Mouse (Mus musculus) myocyte (in vitro differentiated cells): ENCODE results near the gene Ank. TPM values are rescaled to one million over a fixed set of nuclear protein-coding genes. Genes with fewer than 3 reads are reported as not detected.
A peak's percentile ranks its signal among the peaks of the same experiment; 100 is the strongest.

Source experiments
- H3K27me3 ChIP-seq: one replicate; pipeline ENCODE4 v1.6.1; 2011; ENCODE audit not compliant: control insufficient read depth, insufficient read depth, insufficient read length
- H3K36me3 ChIP-seq: one replicate; pipeline ENCODE4 v1.6.1; 2011; ENCODE audit not compliant: control insufficient read depth, insufficient read depth
- H3K4me2 ChIP-seq: one replicate; pipeline ENCODE4 v1.6.1; 2011; ENCODE audit warnings: low read depth, control low read depth
- H3K4me3 ChIP-seq: one replicate; pipeline ENCODE4 v1.5.1; 2011; ENCODE audit warnings: mild to moderate bottlenecking, control low read depth, moderate library complexity
- H3K79me2 ChIP-seq: one replicate; pipeline ENCODE4 v1.6.1; 2011; ENCODE audit not compliant: control insufficient read depth, insufficient read depth
- H3ac ChIP-seq: one replicate; pipeline ENCODE4 v1.6.1; 2011; ENCODE audit not compliant: control insufficient read depth, insufficient read length
- CEBPB ChIP-seq: IDR thresholded peaks from 2 replicates; pipeline ENCODE4 v1.6.1; 2011; ENCODE audit warnings: mild to moderate bottlenecking, moderate library complexity; ENCODE audit not compliant: poor library complexity, insufficient read depth, severe bottlenecking
- E2F4 ChIP-seq: IDR thresholded peaks from one replicate; pipeline ENCODE4 v1.6.1; 2011; ENCODE audit warnings: mild to moderate bottlenecking, control low read depth, moderate library complexity; ENCODE audit not compliant: insufficient read depth
- MAX ChIP-seq: IDR thresholded peaks from one replicate; pipeline ENCODE4 v1.6.1; 2011; ENCODE audit warnings: low read depth, mild to moderate bottlenecking, control low read depth
- MYOD1 ChIP-seq, 3 experiments: IDR thresholded peaks; one replicate each; pipeline ENCODE4 v1.6.1; 2011; ENCODE audit warnings: control low read depth in 2 of 3, low read depth in 2 of 3, mild to moderate bottlenecking in 2 of 3, moderate library complexity in 1 of 3; ENCODE audit not compliant: insufficient read length in 2 of 3, control insufficient read depth in 1 of 3
- MYOG ChIP-seq, 3 experiments: IDR thresholded peaks; one replicate each; pipeline ENCODE4 v1.6.1; 2011; ENCODE audit warnings: control low read depth in 2 of 3, low read depth in 2 of 3, mild to moderate bottlenecking in 2 of 3; ENCODE audit not compliant: insufficient read length in 2 of 3, control insufficient read depth in 1 of 3, insufficient read depth in 1 of 3
- POLR2A ChIP-seq: IDR thresholded peaks from one replicate; pipeline ENCODE4 v1.6.1; 2011; ENCODE audit warnings: low read depth, mild to moderate bottlenecking, control low read depth, moderate library complexity; ENCODE audit not compliant: insufficient read length
- POLR2AphosphoS2 ChIP-seq: IDR thresholded peaks from one replicate; pipeline ENCODE4 v1.6.1; 2011; ENCODE audit warnings: low read depth, control low read depth; ENCODE audit not compliant: insufficient read length
- REST ChIP-seq: IDR thresholded peaks from one replicate; pipeline ENCODE4 v1.6.1; 2011; ENCODE audit warnings: mild to moderate bottlenecking, control low read depth, moderate library complexity; ENCODE audit not compliant: insufficient read depth, insufficient read length
- SRF ChIP-seq: IDR thresholded peaks from one replicate; pipeline ENCODE4 v1.6.1; 2011; ENCODE audit warnings: low read depth; ENCODE audit not compliant: control insufficient read depth, insufficient read length
- TCF12 ChIP-seq: IDR thresholded peaks from one replicate; pipeline ENCODE4 v1.6.1; 2011; ENCODE audit warnings: mild to moderate bottlenecking, control low read depth; ENCODE audit not compliant: poor library complexity, insufficient read depth, severe bottlenecking
- TCF3 ChIP-seq: IDR thresholded peaks from one replicate; pipeline ENCODE4 v1.6.1; 2011; ENCODE audit warnings: low read depth, control low read depth; ENCODE audit not compliant: insufficient read length
- USF1 ChIP-seq: IDR thresholded peaks from one replicate; pipeline ENCODE4 v1.6.1; 2011; ENCODE audit warnings: low read depth, mild to moderate bottlenecking, control low read depth, moderate library complexity
- polyA plus RNA-seq: library from polyadenylated mRNA; unstranded; fragments of >200 nt; fragmentation: generic; extraction: Trizol; gene quantifications from one replicate; pipeline ENCODE4 v1.2.1, GENCODE M21; 2012; ENCODE audit warnings: missing spikeins

Ank gene
- polyA plus RNA-seq, 1 experiment, result 103 TPM

DNA sequence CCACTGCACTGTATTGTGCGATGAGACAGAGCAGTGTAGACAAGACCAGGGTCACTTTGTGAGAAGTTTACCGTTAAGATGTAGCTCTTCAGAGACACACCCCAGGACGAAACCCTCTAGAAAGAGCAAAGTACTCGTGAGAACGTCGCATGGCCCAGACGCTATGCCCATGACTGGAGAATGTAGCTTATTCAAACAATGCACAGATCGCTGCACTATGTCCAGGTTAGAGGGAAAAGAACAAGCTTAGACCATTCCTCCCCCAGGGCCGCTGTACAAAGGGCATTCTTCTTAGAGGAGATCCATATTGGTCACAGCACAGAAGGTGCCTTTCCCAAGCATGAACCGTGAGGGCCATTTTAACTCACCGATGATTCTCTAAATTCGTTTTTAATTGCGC is 35.9 kb downstream of the Ank start:
- Histone ChIP-seq H3K4me2 (no peak overlapping the region), H3K4me3 (no peak overlapping the region), H3ac (no peak overlapping the region), H3K79me2 (peaks cover 98% of the 10 kb centered on the region), H3K27me3 (no peaks in the 10 kb centered on the region), H3K36me3 (no peaks in the 10 kb centered on the region)
- no peak for TF ChIP-seq POLR2A
- no peak for TF ChIP-seq CEBPB
- no peak for TF ChIP-seq MYOD1 (IDR thresholded peaks at IDR 0.05; ENCODE audit: control insufficient read depth in 1 of 3, insufficient read length in 2 of 3, low read depth in 2 of 3)
- no peak for TF ChIP-seq E2F4
- no peak for TF ChIP-seq SRF
- no peak for TF ChIP-seq USF1
- TF ChIP-seq REST, result no peak
- TF ChIP-seq MYOG (IDR thresholded peaks at IDR 0.05; ENCODE audit: control insufficient read depth in 1 of 3, insufficient read depth in 1 of 3, insufficient read length in 2 of 3, low read depth in 2 of 3), result no peak
- no peak for TF ChIP-seq POLR2AphosphoS2
- TF ChIP-seq TCF3, result no peak
- TF ChIP-seq TCF12, result no peak
- TF ChIP-seq MAX, result no peak

GRCm38 (mm10) chr15:27503221-27503620 is 36.7 kb downstream of the Ank start:
- Histone ChIP-seq H3ac (no peak overlapping the region), H3K36me3 (no peaks in the 10 kb centered on the region), H3K4me3 (no peak overlapping the region), H3K27me3 (no peaks in the 10 kb centered on the region), H3K4me2 (no peak overlapping the region), H3K79me2 (peaks cover 98% of the 10 kb centered on the region)
- TF ChIP-seq MYOD1 (IDR thresholded peaks at IDR 0.05; ENCODE audit: control insufficient read depth in 1 of 3, insufficient read length in 2 of 3, low read depth in 2 of 3), result no peak
- TF ChIP-seq REST, result no peak
- TF ChIP-seq TCF3, result no peak
- TF ChIP-seq POLR2A, result no peak
- no peak for TF ChIP-seq CEBPB
- TF ChIP-seq POLR2AphosphoS2, result no peak
- TF ChIP-seq MYOG (IDR thresholded peaks at IDR 0.05; ENCODE audit: control insufficient read depth in 1 of 3, insufficient read depth in 1 of 3, insufficient read length in 2 of 3, low read depth in 2 of 3), result no peak
- TF ChIP-seq TCF12, result no peak
- no peak for TF ChIP-seq E2F4

DNA sequence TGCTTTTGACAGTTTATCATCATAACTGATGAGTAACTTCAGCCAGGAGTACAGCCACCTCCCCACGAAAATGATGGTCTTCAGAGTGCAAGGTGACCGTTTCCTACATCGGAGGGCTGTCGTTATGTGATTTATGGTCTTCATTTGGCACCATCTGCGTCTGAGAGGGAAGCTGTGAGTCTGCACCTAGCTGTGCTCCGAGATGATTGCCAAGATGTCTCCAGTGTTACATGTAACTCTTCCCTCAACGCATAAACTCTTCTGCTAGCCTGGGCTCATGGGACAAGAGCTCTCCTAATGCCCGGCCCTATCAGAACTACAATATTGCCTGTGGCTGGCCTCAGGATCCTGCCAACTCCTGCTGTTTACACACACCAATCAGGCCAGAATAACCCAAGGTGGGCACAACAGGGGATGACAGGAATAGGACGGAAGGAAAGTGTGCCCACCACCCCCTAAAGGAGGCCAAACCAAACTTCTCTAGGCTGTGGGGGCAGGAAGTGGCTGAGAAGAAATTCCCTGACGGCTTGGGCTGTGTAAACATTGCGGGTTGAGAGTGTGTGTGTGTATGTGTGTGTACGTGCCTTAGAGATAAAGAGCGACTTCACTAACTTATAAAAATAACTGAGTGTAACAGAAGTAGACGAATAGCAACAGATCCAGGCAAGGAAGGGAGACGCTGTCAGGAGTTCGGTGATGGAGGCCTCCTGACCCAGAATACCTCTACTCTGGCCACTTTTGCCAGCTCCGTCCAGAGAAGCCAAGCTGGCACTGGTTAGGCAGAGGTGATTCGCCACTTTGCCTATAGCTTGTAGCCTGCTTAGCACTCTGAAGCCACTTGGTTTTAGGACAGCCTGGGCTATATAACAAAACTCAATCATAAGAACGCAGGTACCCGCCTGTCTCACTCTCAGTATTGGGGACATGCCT is 37.6 kb downstream of the Ank start:
- TF ChIP-seq USF1 (no peak), REST (no peak), MAX (no peak), E2F4 (no peak), POLR2AphosphoS2 (no peak), POLR2A (no peak), MYOG (IDR thresholded peaks at IDR 0.05; ENCODE audit: control insufficient read depth in 1 of 3, insufficient read depth in 1 of 3, insufficient read length in 2 of 3, low read depth in 2 of 3) (no peak), TCF3 (no peak)
- Histone ChIP-seq H3K36me3 (no peaks in the 10 kb centered on the region), H3K79me2 (peaks cover 99% of the 10 kb centered on the region), H3ac (no peak overlapping the region), H3K4me3 (no peak overlapping the region), H3K4me2 (no peak overlapping the region), H3K27me3 (no peaks in the 10 kb centered on the region)

- Histone ChIP-seq H3K79me2 (peaks cover 99% of the 10 kb centered on the region), H3K36me3 (no peaks in the 10 kb centered on the region), H3K27me3 (no peaks in the 10 kb centered on the region), H3ac (no peak overlapping the region), H3K4me2 (peak overlapping the region; percentile 38), H3K4me3 (no peak overlapping the region)
- TF ChIP-seq MYOD1 (IDR thresholded peaks at IDR 0.05; ENCODE audit: control insufficient read depth in 1 of 3, insufficient read length in 2 of 3, low read depth in 2 of 3) (peak in 1 of 3 experiments; percentile 2), CEBPB (no peak)
These were observed 39.8 kb downstream of the Ank start for GRCm38 (mm10) chr15:27506127-27506886.
